Mouse (Mus musculus): ENCODE measurements around the gene Shcbp1. TPM values are rescaled to one million over a fixed set of nuclear protein-coding genes. Genes with fewer than 3 reads are reported as not detected.
"Not testable (repeated sequence)": the region's sequence is repeated elsewhere in the genome, so short reads cannot be mapped to it uniquely, and the experiment has no call there.

The Shcbp1 gene
- total and polyA plus RNA-seq, 2 experiments from 2014 or later: 4.9 to 6.5 TPM

DNA sequence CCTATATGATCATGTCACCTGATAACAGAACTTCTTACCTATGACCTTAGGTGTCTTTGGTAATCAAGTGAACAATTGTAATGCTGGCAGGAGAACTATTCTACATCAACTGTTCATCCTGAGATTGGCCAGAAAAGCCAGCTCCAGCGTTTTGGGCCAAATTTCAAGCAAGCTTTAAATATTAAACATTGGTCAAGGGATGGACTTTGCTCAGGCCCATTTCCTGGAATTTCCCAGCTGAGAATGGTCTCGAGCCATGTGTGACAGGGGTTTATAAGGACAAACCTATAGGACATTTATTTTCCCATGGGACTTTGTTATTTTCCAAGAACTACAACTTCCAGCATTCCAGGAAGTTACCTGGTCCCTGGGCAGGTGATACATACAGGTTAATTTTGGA, 63.8 kb downstream of the Shcbp1 start:
- Histone ChIP-seq H3K36me3 (ENCODE audit: insufficient read depth) (no peaks in the 10 kb centered on the region), H3K4me2 (ENCODE audit: low read depth) (no peak overlapping the region), H3K4me1 (ENCODE audit: insufficient read depth) (no peaks in the 10 kb centered on the region), H3K9me3 (ENCODE audit: low read length) (no peaks in the 10 kb centered on the region), H3K27me3 (ENCODE audit: insufficient read depth, low read length) (no peaks in the 10 kb centered on the region), H3K4me3 (ENCODE audit: low read depth, low read length) (no peak overlapping the region), H3K9ac (no peak overlapping the region), H3K27ac (ENCODE audit: low read depth, low read length) (no peak overlapping the region)
- no peak for TF ChIP-seq CTCF (IDR thresholded peaks at IDR 0.05; ENCODE audit: low read depth)
- DNase-seq (no peak), ATAC-seq (no peak)
- WGBS: 61% methylated on average over 2 of the region's 2 CpGs

- H3K27ac ChIP-seq (ENCODE audit: low read depth, low read length); H3K27me3 ChIP-seq (ENCODE audit: insufficient read depth, low read length); DNase-seq; ATAC-seq; H3K36me3 ChIP-seq (ENCODE audit: insufficient read depth); H3K4me2 ChIP-seq (ENCODE audit: low read depth); H3K9ac ChIP-seq; H3K4me1 ChIP-seq (ENCODE audit: insufficient read depth); H3K9me3 ChIP-seq (ENCODE audit: low read length); H3K4me3 ChIP-seq (ENCODE audit: low read depth, low read length): not testable (repeated sequence)
- WGBS: 62% methylated on average over 5 of the region's 5 CpGs
These were observed 71.0 kb downstream of the Shcbp1 start for GRCm38 (mm10) chr8:4708346-4708745.

DNA sequence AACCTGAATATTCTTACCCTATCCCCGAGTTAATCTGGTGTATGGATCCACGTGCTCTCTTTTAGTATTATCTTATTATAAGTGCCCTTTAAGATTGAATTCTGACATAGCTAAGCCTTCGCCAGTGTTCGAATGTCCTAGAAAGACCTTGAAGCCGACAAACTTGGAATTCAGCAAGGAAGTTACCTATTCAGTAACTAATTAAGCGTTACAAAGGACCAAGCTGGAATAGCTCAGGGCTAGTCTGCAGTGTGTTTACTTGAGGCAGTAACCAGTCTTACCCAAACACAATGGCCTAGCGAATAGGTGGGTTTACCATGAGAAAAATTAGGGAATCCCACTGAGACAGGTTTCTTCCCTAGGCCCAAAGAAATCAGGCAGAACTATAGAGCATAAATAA, 71.5 kb downstream of the Shcbp1 start:
- not testable (repeated sequence) for H3K9me3 ChIP-seq (ENCODE audit: low read length); H3K27ac ChIP-seq (ENCODE audit: low read depth, low read length); ATAC-seq; H3K9ac ChIP-seq; H3K4me3 ChIP-seq (ENCODE audit: low read depth, low read length); H3K4me1 ChIP-seq (ENCODE audit: insufficient read depth); H3K4me2 ChIP-seq (ENCODE audit: low read depth); H3K36me3 ChIP-seq (ENCODE audit: insufficient read depth); DNase-seq; H3K27me3 ChIP-seq (ENCODE audit: insufficient read depth, low read length)
- WGBS: 86% methylated on average over 7 of the region's 7 CpGs

- Histone ChIP-seq H3K4me2 (ENCODE audit: low read depth) (no peak overlapping the region), H3K27ac (ENCODE audit: low read depth, low read length) (no peak overlapping the region), H3K4me1 (ENCODE audit: insufficient read depth) (no peaks in the 10 kb centered on the region), H3K27me3 (ENCODE audit: insufficient read depth, low read length) (no peaks in the 10 kb centered on the region), H3K36me3 (ENCODE audit: insufficient read depth) (no peaks in the 10 kb centered on the region), H3K9ac (no peak overlapping the region), H3K9me3 (ENCODE audit: low read length) (no peaks in the 10 kb centered on the region), H3K4me3 (ENCODE audit: low read depth, low read length) (no peak overlapping the region)
- WGBS: 64% methylated on average over 1 of the region's 1 CpGs
- DNase-seq: no peak
- no peak for TF ChIP-seq CTCF (IDR thresholded peaks at IDR 0.05; ENCODE audit: low read depth)
- ATAC-seq: no peak
These were observed 87.7 kb downstream of the Shcbp1 start for GRCm38 (mm10) chr8:4691634-4692033.

Other genes starting within 250 kb of the Shcbp1 start
- gene Zfp958, start 166.4 kb downstream of the Shcbp1 start, total RNA-seq (2014; rRNA removed): 19.0 and 20.0 TPM in 2 replicates
- 8.4 and 11.4 TPM in 2 replicates for gene Zfp958, start 166.4 kb downstream of the Shcbp1 start, polyA plus RNA-seq (2015; fragmentation: Nextera tagmentation; extraction: Ambion mirVana)

All from forebrain, postnatal 0 days (tissue).